In the genomic region with DNA sequence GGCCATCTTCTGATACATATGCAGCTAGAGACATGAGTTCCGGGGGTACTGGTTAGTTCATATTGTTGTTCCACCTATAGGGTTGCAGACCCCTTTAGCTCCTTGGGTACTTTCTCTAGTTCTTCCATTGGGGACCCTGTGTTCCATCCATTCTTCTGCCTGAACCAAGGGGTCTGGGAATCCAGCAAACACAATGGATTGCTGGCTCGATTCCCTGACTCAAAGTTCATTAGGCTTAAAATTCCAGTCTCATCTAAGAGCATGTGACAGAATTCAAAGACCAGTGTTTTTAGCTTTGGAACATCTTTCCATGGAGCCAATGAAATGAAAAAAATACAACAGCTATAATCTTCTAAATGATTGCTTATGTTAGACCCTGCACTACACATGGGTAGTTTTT, we compare ENCODE assay signal across 12 mouse cellular contexts. TPM values are rescaled to one million over a fixed set of nuclear protein-coding genes. Genes with fewer than 3 reads are reported as not detected.
"Had no signal": no experiment of that assay in that cellular context is flagged by ENCODE, and none has a peak within 500 bp of the region (broad histone marks: within the 10 kb centered on the region; RNA-seq: fewer than 3 reads in every experiment).

No protein-coding gene starts in this region.

RNA-seq across cellular contexts. Expression of a gene that starts 8.3 kb away (rescaled TPM):
- polyA plus RNA-seq: neural tube, embryonic 14.5 days; neural tube, embryonic 15.5 days; small intestine, adult 2 months; stomach, embryonic 14.5 days; stomach, embryonic 15.5 days; stomach, embryonic 16.5 days; stomach, postnatal 0 days; testis, adult 2 months; thymus, postnatal 0 days; urinary bladder, adult 2 months had no signal

RNA-seq across cellular contexts. Expression of a gene that starts 39.2 kb away (rescaled TPM):
- polyA plus RNA-seq: small intestine, adult 2 months; spleen, adult 2 months; stomach, embryonic 14.5 days; stomach, embryonic 15.5 days; stomach, embryonic 16.5 days; stomach, postnatal 0 days; thymus, adult 2 months; thymus, postnatal 0 days; urinary bladder, adult 2 months had no signal

RNA-seq across cellular contexts. Expression of a gene that starts 43.2 kb away (rescaled TPM):
- polyA plus RNA-seq: spleen, adult 2 months; stomach, embryonic 14.5 days; stomach, embryonic 16.5 days; thymus, postnatal 0 days had no signal

RNA-seq across cellular contexts. Expression of a gene that starts 44.4 kb away (rescaled TPM):
- polyA plus RNA-seq: neural tube, embryonic 14.5 days; neural tube, embryonic 15.5 days; small intestine, adult 2 months; spleen, adult 2 months; stomach, embryonic 14.5 days; testis, adult 2 months; thymus, postnatal 0 days; urinary bladder, adult 2 months had no signal
